Mouse (Mus musculus) liver, adult 2 months (tissue): ENCODE measurements at regions not wholly inside any gene's neighbourhood (a gene's known extent, or its start where the extent isn't known, plus 50 kb on each side); places are given as distances from the start of the nearest gene placed in this dataset.

Experiments used
- DNase-seq: peaks from one replicate; pipeline ENCODE4 v3.0.0-alpha.2; 2011; ENCODE audit warnings: low read depth, low spot score; ENCODE audit errors: extremely low read depth
- H3K27ac ChIP-seq: fragments of 200-500 bp; replicated peaks from 2 replicates; pipeline ENCODE4 v1.5.1; 2012; ENCODE audit warnings: low read depth, mild to moderate bottlenecking, control low read depth, inconsistent platforms, low read length; ENCODE audit not compliant: insufficient read depth
- H3K27me3 ChIP-seq: fragments of 200-500 bp; 2 replicates; pipeline ENCODE4 v1.6.1; 2012; ENCODE audit warnings: mild to moderate bottlenecking, moderate library complexity, low read length, inconsistent platforms; ENCODE audit not compliant: control insufficient read depth, insufficient read depth
- H3K36me3 ChIP-seq: fragments of 200-500 bp; 2 replicates; pipeline ENCODE4 v1.6.1; 2012; ENCODE audit warnings: low read length, inconsistent platforms; ENCODE audit not compliant: control insufficient read depth, insufficient read depth
- H3K4me1 ChIP-seq: fragments of 200-500 bp; 2 replicates; pipeline ENCODE4 v1.6.1; 2011; ENCODE audit warnings: low read length; ENCODE audit not compliant: control insufficient read depth, insufficient read depth
- H3K4me3 ChIP-seq: fragments of 200-500 bp; 2 replicates; pipeline ENCODE4 v1.5.1; 2011; ENCODE audit warnings: low read depth, mild to moderate bottlenecking, control low read depth, low read length, moderate library complexity; ENCODE audit not compliant: insufficient read depth
- H3K79me2 ChIP-seq: fragments of 200-500 bp; 2 replicates; pipeline ENCODE4 v1.6.1; 2012; ENCODE audit warnings: inconsistent platforms, mild to moderate bottlenecking, low read length, moderate library complexity; ENCODE audit not compliant: control insufficient read depth, insufficient read depth
- H3K9ac ChIP-seq: fragments of 200-500 bp; 2 replicates; pipeline ENCODE4 v1.6.1; 2012; ENCODE audit warnings: low read depth, mild to moderate bottlenecking, control low read depth, inconsistent platforms, low read length
- CTCF ChIP-seq: fragments of 200-500 bp; IDR thresholded peaks from 2 replicates; pipeline ENCODE4 v1.5.1; 2011; ENCODE audit warnings: low read depth, low read length, control low read depth
- POLR2A ChIP-seq: fragments of 200-500 bp; IDR thresholded peaks from 2 replicates; pipeline ENCODE4 v1.6.1; 2011; ENCODE audit warnings: low read length, control low read depth; ENCODE audit not compliant: insufficient read depth; ENCODE audit errors: extremely low read depth
- WGBS: fragments of 180-500 bp; shearing (Covaris S2); methylation state at CpG from one replicate; pipeline ENCODE4 v1.1.7; 2018; 5-methylcytosine and 5-hydroxymethylcytosine counted together

GRCm38 (mm10) chr14:25346813-25347610 is 112.0 kb upstream of the Zmiz1 start:
- Histone ChIP-seq H3K27me3 (no peaks in the 10 kb centered on the region), H3K79me2 (no peaks in the 10 kb centered on the region), H3K4me1 (peaks cover 7% of the 10 kb centered on the region), H3K9ac (no peak overlapping the region), H3K4me3 (no peak overlapping the region), H3K36me3 (no peaks in the 10 kb centered on the region), H3K27ac (no peak overlapping the region)
- TF ChIP-seq POLR2A (no peak), CTCF (no peak)
- no peak for DNase-seq
- 96% methylated on average over 7 of the region's 7 CpGs for WGBS

DNA sequence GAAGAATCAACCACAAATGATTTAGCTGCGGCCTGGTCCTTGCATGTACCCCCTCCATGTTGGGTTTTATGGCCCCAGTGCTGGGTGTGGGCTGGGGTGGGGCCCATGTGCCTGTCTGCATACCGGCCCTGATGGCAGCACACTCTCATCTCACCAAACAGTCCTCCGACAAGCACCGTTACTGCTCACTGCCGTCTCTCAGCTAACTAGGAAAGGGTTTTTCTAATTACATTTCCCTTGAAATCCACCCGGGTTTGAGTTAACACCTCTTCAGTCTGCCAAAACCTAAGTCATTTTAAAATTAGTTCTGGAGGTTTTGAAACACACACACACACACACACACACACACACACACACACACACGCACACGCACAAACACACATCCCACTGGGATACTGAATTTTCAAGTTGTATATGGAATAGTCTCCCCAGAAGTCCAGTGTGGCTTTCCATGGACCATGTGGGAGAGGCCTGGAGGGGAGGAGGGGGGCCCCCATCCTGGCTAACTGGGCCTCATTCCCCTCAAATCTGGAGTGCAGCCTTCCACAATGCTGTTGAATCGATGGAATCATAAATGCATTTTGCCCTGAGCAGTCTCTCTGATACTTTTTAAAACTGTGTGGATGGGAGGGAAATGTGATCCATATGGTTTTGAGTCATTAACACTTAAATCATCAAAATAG is 108.6 kb upstream of the Zmiz1 start:
- H3K79me2 ChIP-seq = no peaks in the 10 kb centered on the region
- H3K4me3 ChIP-seq = no peak overlapping the region
- no peaks in the 10 kb centered on the region for H3K27me3 ChIP-seq
- no peaks in the 10 kb centered on the region for H3K36me3 ChIP-seq
- TF ChIP-seq CTCF (no peak), POLR2A (no peak)
- no peak overlapping the region for H3K9ac ChIP-seq
- WGBS = 90% methylated on average over 9 of the region's 9 CpGs
- H3K4me1 ChIP-seq = peaks cover 4% of the 10 kb centered on the region
- no peak for DNase-seq
- no peak overlapping the region for H3K27ac ChIP-seq

GRCm38 (mm10) chr14:25353804-25354203 is 105.2 kb upstream of the Zmiz1 start:
- H3K4me1 ChIP-seq = no peaks in the 10 kb centered on the region
- TF ChIP-seq CTCF (no peak), POLR2A (no peak)
- H3K27ac ChIP-seq = no peak overlapping the region
- WGBS = 79% methylated on average over 8 of the region's 8 CpGs
- H3K79me2 ChIP-seq = no peaks in the 10 kb centered on the region
- DNase-seq = peak; percentile 19
- H3K4me3 ChIP-seq = no peak overlapping the region
- no peak overlapping the region for H3K9ac ChIP-seq
- H3K27me3 ChIP-seq = no peaks in the 10 kb centered on the region
- no peaks in the 10 kb centered on the region for H3K36me3 ChIP-seq

- no peak overlapping the region for H3K9ac ChIP-seq
- H3K79me2 ChIP-seq = no peaks in the 10 kb centered on the region
- TF ChIP-seq POLR2A (no peak), CTCF (no peak)
- whole genome bisulfite sequencing = 87% methylated on average over 7 of the region's 7 CpGs
- DNase-seq = no peak
- H3K4me1 ChIP-seq = no peaks in the 10 kb centered on the region
- no peaks in the 10 kb centered on the region for H3K36me3 ChIP-seq
- H3K4me3 ChIP-seq = no peak overlapping the region
- no peak overlapping the region for H3K27ac ChIP-seq
- no peaks in the 10 kb centered on the region for H3K27me3 ChIP-seq
Measured at GRCm38 (mm10) chr14:25354288-25354850, 104.6 kb upstream of the Zmiz1 start.

DNA sequence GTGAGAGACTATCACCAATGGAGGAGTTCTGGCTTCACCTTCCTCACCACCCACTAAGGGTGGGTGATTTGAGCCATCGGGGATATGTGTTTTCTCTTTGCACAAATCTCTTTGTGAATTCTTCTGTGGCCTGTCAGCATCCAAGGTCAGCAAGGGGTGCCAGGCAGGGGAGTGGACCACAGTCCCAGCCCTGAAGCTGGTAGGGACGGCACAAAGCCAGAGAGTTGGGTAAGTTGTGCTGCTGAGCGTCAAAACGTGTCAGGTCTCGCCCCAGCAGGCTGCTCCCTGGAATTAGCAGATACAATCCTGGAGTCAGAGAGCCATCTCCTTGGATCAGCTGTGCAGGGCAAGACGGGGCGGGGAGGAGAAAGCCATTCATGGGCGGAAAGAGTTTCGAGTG is 101.2 kb upstream of the Zmiz1 start:
- no peaks in the 10 kb centered on the region for H3K27me3 ChIP-seq
- no peaks in the 10 kb centered on the region for H3K79me2 ChIP-seq
- H3K4me1 ChIP-seq = no peaks in the 10 kb centered on the region
- H3K4me3 ChIP-seq = no peak overlapping the region
- no peak overlapping the region for H3K27ac ChIP-seq
- H3K36me3 ChIP-seq = no peaks in the 10 kb centered on the region
- TF ChIP-seq CTCF (no peak), POLR2A (no peak)
- H3K9ac ChIP-seq = no peak overlapping the region
- DNase-seq = no peak
- WGBS = 88% methylated on average over 9 of the region's 9 CpGs
